Mouse (Mus musculus): Measurements from ENCODE around the gene Mab21l2. TPM values are rescaled to one million over a fixed set of nuclear protein-coding genes. Genes with fewer than 3 reads are reported as not detected.
A peak's percentile ranks its signal among the peaks of the same experiment; 100 is the strongest.

The Mab21l2 gene
- polyA plus RNA-seq (2015; fragmentation: Nextera tagmentation; extraction: Ambion mirVana), result 0.47 and 1.3 TPM in 2 replicates

DNA sequence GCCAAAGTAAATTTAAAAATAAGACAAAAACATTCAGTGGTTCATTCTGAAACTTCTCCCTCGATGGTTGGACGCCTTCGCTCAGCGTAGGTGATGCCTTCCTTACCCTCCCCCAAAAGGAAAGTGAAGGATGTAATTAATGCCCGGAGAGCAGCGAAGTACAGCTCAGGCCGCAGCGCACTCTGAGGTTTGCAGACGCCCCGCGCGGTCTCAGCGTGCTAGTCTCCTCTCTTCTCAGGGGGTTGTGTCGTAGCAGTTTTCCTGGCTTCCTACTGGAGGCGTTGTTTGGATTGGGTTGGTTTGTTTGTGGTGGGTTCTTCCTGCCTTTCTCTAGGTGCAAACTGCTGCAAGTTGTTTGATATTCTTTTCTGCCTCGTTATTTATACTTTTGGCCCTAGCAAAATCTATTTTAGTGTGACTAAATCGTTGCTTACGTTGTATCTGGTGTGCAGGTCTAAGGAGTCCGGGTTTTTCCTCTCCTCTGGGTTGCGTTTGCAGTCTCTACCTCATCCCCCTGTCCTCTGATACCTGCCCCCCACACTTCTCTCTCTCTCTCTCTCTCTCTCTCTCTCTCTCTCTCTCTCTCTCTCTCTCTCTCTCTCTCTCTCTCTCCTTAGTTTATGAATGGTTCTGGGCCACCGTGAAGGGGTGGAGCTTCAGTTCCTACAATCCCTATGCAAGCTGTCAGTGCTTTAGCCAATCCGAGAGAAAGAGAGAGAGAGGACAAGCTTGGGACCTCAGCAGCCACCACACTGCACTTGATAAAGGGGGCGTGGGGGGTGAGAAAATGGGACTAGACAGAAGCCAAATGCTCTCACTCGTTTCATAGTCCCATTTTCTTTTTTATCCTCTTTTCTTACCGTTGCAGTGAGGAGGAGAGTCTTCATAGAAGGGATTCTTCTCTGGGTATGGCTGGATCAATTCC, at the start of gene Mab21l2:
Gene Mab21l2 (minus strand): TSS at position 539 of the 925 bp plus-strand sequence.
- Histone ChIP-seq H3K4me1 (peaks cover 23% of the 10 kb centered on the region), H3K4me3 (peak within 1 kb of the TSS; percentile 34), H3K4me2 (peak within 1 kb of the TSS; percentile 77), H3K9me3 (no peaks in the 10 kb centered on the region), H3K27me3 (peaks cover 60% of the 10 kb centered on the region), H3K27ac (no peak within 1 kb of the TSS), H3K36me3 (no peaks in the 10 kb centered on the region), H3K9ac (no peak within 1 kb of the TSS)
- peak; percentile 52; the same call in 1 of the 2 replicates for ATAC-seq (ENCODE audit: borderline replicate concordance, extremely low read depth, low FRiP score, low TSS enrichment)
- 4% methylated on average over 24 of the region's 25 CpGs for WGBS

DNA sequence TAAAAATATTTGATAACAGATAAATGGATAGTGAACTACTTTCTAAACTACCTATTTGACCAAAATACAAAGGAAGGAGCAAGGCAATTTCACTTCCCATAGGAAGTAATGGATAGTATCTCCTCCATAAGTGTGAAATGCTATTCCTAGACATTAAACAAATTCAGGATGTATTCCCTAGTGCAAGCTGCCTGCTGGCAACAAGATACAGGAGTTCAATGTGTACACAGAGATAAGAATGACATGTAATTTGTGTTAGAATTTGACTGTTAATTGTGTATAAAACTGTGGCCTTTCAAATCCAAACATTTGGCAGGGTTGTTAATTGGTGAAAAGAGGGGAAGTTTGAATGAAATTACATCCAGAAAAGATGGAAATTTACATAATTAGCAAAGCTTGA, 26.9 kb upstream of the Mab21l2 start:
- H3K4me1 ChIP-seq, result no peaks in the 10 kb centered on the region
- no peaks in the 10 kb centered on the region for H3K36me3 ChIP-seq
- no peak for ATAC-seq (ENCODE audit: borderline replicate concordance, extremely low read depth, low FRiP score, low TSS enrichment)
- no peak overlapping the region for H3K4me2 ChIP-seq
- no peak overlapping the region for H3K4me3 ChIP-seq
- no peaks in the 10 kb centered on the region for H3K27me3 ChIP-seq
- H3K27ac ChIP-seq, result no peak overlapping the region
- no peaks in the 10 kb centered on the region for H3K9me3 ChIP-seq
- no peak overlapping the region for H3K9ac ChIP-seq

DNA sequence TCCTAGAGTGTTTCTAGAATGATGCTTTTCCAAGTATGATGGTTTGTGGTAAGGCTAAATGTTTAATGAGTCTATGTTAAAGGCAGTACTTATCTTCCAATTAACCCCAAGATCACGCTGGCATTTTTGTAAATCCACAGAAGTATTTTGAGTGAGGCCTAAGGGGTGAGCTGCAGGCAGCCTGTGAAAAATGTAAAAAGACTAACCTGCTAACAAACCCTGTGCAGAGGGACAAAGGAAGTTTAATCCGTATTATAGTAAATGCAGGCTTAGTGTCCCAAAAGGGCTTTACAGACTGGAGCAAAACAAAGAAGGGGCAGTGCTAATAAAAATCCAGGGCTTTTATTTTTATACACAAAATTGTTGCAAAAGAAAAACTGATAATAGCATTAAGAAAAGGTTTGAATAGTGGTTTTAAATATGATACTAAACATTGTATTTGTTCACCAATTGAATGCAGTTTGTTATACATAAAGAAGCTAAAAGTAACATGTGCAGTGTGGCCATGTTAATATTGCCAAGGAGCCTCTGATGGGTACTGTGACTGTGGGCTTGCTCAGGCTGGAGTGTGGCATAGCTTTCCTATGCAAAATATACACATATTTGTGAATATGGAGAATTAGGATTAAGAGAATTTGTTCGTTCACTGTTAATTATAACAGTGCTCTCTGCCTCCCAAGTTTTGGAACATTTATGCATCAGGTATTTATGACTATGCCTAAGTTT, 24.3 kb upstream of the Mab21l2 start:
- Histone ChIP-seq H3K9ac (no peak overlapping the region), H3K27ac (no peak overlapping the region), H3K4me1 (no peaks in the 10 kb centered on the region), H3K9me3 (no peaks in the 10 kb centered on the region), H3K4me3 (no peak overlapping the region), H3K27me3 (no peaks in the 10 kb centered on the region), H3K4me2 (no peak overlapping the region), H3K36me3 (no peaks in the 10 kb centered on the region)
- WGBS, result 64% methylated on average over 3 of the region's 3 CpGs
- ATAC-seq (ENCODE audit: borderline replicate concordance, extremely low read depth, low FRiP score, low TSS enrichment), result no peak

DNA sequence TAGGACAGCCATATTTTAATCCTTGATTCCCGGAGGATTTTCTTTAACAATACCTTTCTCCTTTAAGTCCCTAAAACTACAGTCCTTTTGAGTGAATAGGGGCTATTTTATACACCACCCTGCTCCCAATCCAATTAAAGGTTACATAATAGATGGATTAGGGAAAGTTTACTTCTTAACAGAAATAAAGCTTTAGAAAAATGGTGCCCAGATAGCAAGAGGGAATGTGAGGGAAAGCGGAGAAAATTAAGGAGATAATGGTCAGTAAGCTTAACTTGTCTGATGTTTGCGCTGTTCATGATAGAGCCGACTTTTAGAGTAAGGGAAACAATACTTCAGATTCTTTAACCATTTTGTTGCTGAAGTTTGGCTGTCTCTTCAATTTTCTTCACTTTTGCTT, 23.1 kb upstream of the Mab21l2 start:
- ATAC-seq (ENCODE audit: borderline replicate concordance, extremely low read depth, low FRiP score, low TSS enrichment), result no peak
- Histone ChIP-seq H3K9ac (no peak overlapping the region), H3K4me2 (no peak overlapping the region), H3K36me3 (no peaks in the 10 kb centered on the region), H3K4me1 (no peaks in the 10 kb centered on the region), H3K9me3 (no peaks in the 10 kb centered on the region), H3K27me3 (no peaks in the 10 kb centered on the region), H3K27ac (no peak overlapping the region), H3K4me3 (no peak overlapping the region)
- 43% methylated on average over 4 of the region's 4 CpGs for WGBS

GRCm38 (mm10) chr3:86567312-86567711, 18.9 kb upstream of the Mab21l2 start:
- H3K4me2 ChIP-seq, result no peak overlapping the region

GRCm38 (mm10) chr3:86561396-86561795, 13.0 kb upstream of the Mab21l2 start:
- Histone ChIP-seq H3K9me3 (no peaks in the 10 kb centered on the region), H3K4me2 (no peak overlapping the region), H3K36me3 (no peaks in the 10 kb centered on the region), H3K4me1 (no peaks in the 10 kb centered on the region), H3K4me3 (no peak overlapping the region), H3K27ac (no peak overlapping the region), H3K27me3 (no peaks in the 10 kb centered on the region), H3K9ac (no peak overlapping the region)
- ATAC-seq (ENCODE audit: borderline replicate concordance, extremely low read depth, low FRiP score, low TSS enrichment), result no peak
- WGBS, result 98% methylated on average over 1 of the region's 1 CpGs

More at GRCm38 (mm10) chr3:86567312-86567711, 18.9 kb upstream of the Mab21l2 start:
- ATAC-seq (ENCODE audit: borderline replicate concordance, extremely low read depth, low FRiP score, low TSS enrichment), result no peak
- Histone ChIP-seq H3K4me1 (no peaks in the 10 kb centered on the region), H3K9me3 (no peaks in the 10 kb centered on the region), H3K27ac (no peak overlapping the region), H3K27me3 (no peaks in the 10 kb centered on the region), H3K36me3 (no peaks in the 10 kb centered on the region), H3K4me3 (no peak overlapping the region), H3K9ac (no peak overlapping the region)
- WGBS, result 65% methylated on average over 4 of the region's 4 CpGs

DNA sequence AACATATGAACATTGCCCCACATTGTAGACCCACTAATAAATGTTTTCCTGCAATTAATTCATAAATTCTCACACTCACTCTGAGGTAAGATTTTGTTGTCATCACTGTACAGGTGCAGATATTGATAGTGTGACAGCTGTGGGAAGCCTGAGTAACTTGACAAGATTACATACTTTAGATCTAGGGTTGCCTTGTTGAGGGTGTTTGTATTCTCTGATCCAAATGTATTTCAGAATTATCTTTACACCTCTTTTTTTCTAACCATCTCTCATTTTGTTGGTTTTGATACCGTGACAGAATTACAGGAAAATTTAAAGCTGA, 12.6 kb upstream of the Mab21l2 start:
- Histone ChIP-seq H3K9ac (no peak overlapping the region), H3K36me3 (no peaks in the 10 kb centered on the region), H3K4me3 (no peak overlapping the region), H3K4me1 (no peaks in the 10 kb centered on the region), H3K27ac (no peak overlapping the region), H3K9me3 (no peaks in the 10 kb centered on the region), H3K27me3 (no peaks in the 10 kb centered on the region), H3K4me2 (no peak overlapping the region)
- WGBS, result 58% methylated on average over 1 of the region's 1 CpGs
- ATAC-seq (ENCODE audit: borderline replicate concordance, extremely low read depth, low FRiP score, low TSS enrichment), result no peak

- Histone ChIP-seq H3K4me1 (no peaks in the 10 kb centered on the region), H3K36me3 (no peaks in the 10 kb centered on the region), H3K27ac (no peak overlapping the region), H3K27me3 (no peaks in the 10 kb centered on the region), H3K4me3 (no peak overlapping the region), H3K9ac (no peak overlapping the region), H3K9me3 (no peaks in the 10 kb centered on the region), H3K4me2 (no peak overlapping the region)
- 62% methylated on average over 4 of the region's 4 CpGs for WGBS
- ATAC-seq (ENCODE audit: borderline replicate concordance, extremely low read depth, low FRiP score, low TSS enrichment), result no peak
Observed at GRCm38 (mm10) chr3:86560281-86561022, 12.0 kb upstream of the Mab21l2 start.

GRCm38 (mm10) chr3:86559635-86560034, 11.2 kb upstream of the Mab21l2 start:
- Histone ChIP-seq H3K27me3 (no peaks in the 10 kb centered on the region), H3K9me3 (no peaks in the 10 kb centered on the region), H3K9ac (no peak overlapping the region), H3K4me2 (no peak overlapping the region), H3K4me3 (no peak overlapping the region), H3K27ac (no peak overlapping the region), H3K4me1 (no peaks in the 10 kb centered on the region), H3K36me3 (no peaks in the 10 kb centered on the region)
- WGBS, result 82% methylated on average over 4 of the region's 4 CpGs
- ATAC-seq (ENCODE audit: borderline replicate concordance, extremely low read depth, low FRiP score, low TSS enrichment), result no peak

DNA sequence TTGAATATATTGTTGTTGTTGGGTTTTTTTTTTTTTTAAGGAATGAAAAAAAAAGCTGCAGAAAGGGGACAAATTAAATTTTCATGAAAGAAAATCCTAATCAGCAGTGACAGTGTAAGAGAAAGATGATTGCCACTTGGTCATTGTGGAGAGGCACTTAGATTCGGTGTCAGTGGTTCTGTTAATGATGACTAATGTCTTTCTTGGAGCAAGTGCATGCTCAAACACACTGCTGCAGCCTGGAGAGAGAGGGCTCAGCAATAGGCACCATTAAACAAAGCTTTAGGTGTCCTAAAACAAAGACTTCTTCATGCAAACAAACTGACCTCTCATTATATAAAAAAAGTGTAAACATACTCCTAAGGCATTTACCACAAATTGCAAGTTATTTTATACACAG, 10.5 kb upstream of the Mab21l2 start:
- H3K4me1 ChIP-seq, result no peaks in the 10 kb centered on the region
- H3K4me2 ChIP-seq, result no peak overlapping the region

GRCm38 (mm10) chr3:86552170-86552569, 3.7 kb upstream of the Mab21l2 start:
- no peak overlapping the region for H3K4me2 ChIP-seq
- H3K27ac ChIP-seq, result no peak overlapping the region
- H3K27me3 ChIP-seq, result peaks cover 43% of the 10 kb centered on the region
- H3K9me3 ChIP-seq, result no peaks in the 10 kb centered on the region
- H3K4me3 ChIP-seq, result no peak overlapping the region
- no peak for ATAC-seq (ENCODE audit: borderline replicate concordance, extremely low read depth, low FRiP score, low TSS enrichment)
- peaks cover 9% of the 10 kb centered on the region for H3K4me1 ChIP-seq
- 55% methylated on average over 5 of the region's 5 CpGs for WGBS
- no peaks in the 10 kb centered on the region for H3K36me3 ChIP-seq
- no peak overlapping the region for H3K9ac ChIP-seq

More for the DNA sequence above, 10.5 kb upstream of the Mab21l2 start:
- no peaks in the 10 kb centered on the region for H3K9me3 ChIP-seq
- H3K27ac ChIP-seq, result no peak overlapping the region
- no peaks in the 10 kb centered on the region for H3K27me3 ChIP-seq
- H3K4me3 ChIP-seq, result no peak overlapping the region
- no peaks in the 10 kb centered on the region for H3K36me3 ChIP-seq
- no peak for ATAC-seq (ENCODE audit: borderline replicate concordance, extremely low read depth, low FRiP score, low TSS enrichment)
- WGBS, result 19% methylated on average over 1 of the region's 1 CpGs
- H3K9ac ChIP-seq, result no peak overlapping the region

Data from lung, embryonic 15.5 days (tissue).